Mouse (Mus musculus): ENCODE measurements around the gene Dram2. TPM values are rescaled to one million over a fixed set of nuclear protein-coding genes. Genes with fewer than 3 reads are reported as not detected.
"Not testable (repeated sequence)": the region's sequence is repeated elsewhere in the genome, so short reads cannot be mapped to it uniquely, and the experiment has no call there.

Dram2 gene
- polyA plus RNA-seq, 1 experiment from 2014 or later: 73.8 TPM

GRCm38 (mm10) chr3:106593631-106594030 lies 46.0 kb downstream of the Dram2 start:
- H3K27ac ChIP-seq (ENCODE audit: low read length); ATAC-seq (replicated peaks; ENCODE audit: extremely low read depth, insufficient read depth, low FRiP score); H3K27me3 ChIP-seq (ENCODE audit: control insufficient read depth, insufficient read depth, low read length); H3K4me2 ChIP-seq (ENCODE audit: low read depth, low read length); H3K9me3 ChIP-seq (replicated peaks; ENCODE audit: control insufficient read depth, low read length); H3K4me1 ChIP-seq (ENCODE audit: control insufficient read depth, insufficient read depth, low read length); H3K36me3 ChIP-seq (ENCODE audit: control insufficient read depth, insufficient read depth); H3K9ac ChIP-seq (ENCODE audit: low read length); H3K4me3 ChIP-seq (ENCODE audit: low read length): not testable (repeated sequence)
- 79% methylated on average over 4 of the region's 4 CpGs for WGBS

- H3K36me3 ChIP-seq (ENCODE audit: control insufficient read depth, insufficient read depth): no peaks in the 10 kb centered on the region
- WGBS: 71% methylated on average over 1 of the region's 1 CpGs
- no peak for ATAC-seq (replicated peaks; ENCODE audit: extremely low read depth, insufficient read depth, low FRiP score)
- no peaks in the 10 kb centered on the region for H3K27me3 ChIP-seq (ENCODE audit: control insufficient read depth, insufficient read depth, low read length)
- no peak overlapping the region for H3K27ac ChIP-seq (ENCODE audit: low read length)
- H3K4me3 ChIP-seq (ENCODE audit: low read length): no peak overlapping the region
- no peak overlapping the region for H3K4me2 ChIP-seq (ENCODE audit: low read depth, low read length)
- no peaks in the 10 kb centered on the region for H3K4me1 ChIP-seq (ENCODE audit: control insufficient read depth, insufficient read depth, low read length)
- H3K9ac ChIP-seq (ENCODE audit: low read length): no peak overlapping the region
- 0 out of 2 replicates have a peak, but pooled peaks cover 2% of the 10 kb centered on the region for H3K9me3 ChIP-seq (replicated peaks; ENCODE audit: control insufficient read depth, low read length)
Measured at GRCm38 (mm10) chr3:106618103-106618502, 70.5 kb downstream of the Dram2 start.

Other genes with a start within 250 kb of the Dram2 start
- gene Chil6, start 141.6 kb upstream of the Dram2 start, polyA plus RNA-seq (2015; fragmentation: Nextera tagmentation; extraction: Ambion mirVana): not detected in 2 replicates
- gene Dennd2d, start 65.4 kb upstream of the Dram2 start, polyA plus RNA-seq (2015; fragmentation: Nextera tagmentation; extraction: Ambion mirVana): 4.0 and 7.4 TPM in 2 replicates
- 34.8 and 35.1 TPM in 2 replicates for gene Cept1, start within 50 bp of the Dram2 start, polyA plus RNA-seq (2015; fragmentation: Nextera tagmentation; extraction: Ambion mirVana)
- 10.4 and 13.3 TPM in 2 replicates for gene Lrif1, start 137.2 kb downstream of the Dram2 start, polyA plus RNA-seq (2015; fragmentation: Nextera tagmentation; extraction: Ambion mirVana)
- gene Cd53, start 242.4 kb downstream of the Dram2 start, polyA plus RNA-seq (2015; fragmentation: Nextera tagmentation; extraction: Ambion mirVana): 9.3 and 13.5 TPM in 2 replicates